Mouse (Mus musculus): ENCODE results near the gene Inhbc.

GRCm38 (mm10) chr10:127341360-127341690, 28.9 kb downstream of the Inhbc start:
- TF ChIP-seq POLR2A (IDR thresholded peaks at IDR 0.05; ENCODE audit: low read depth, low read length): no peak
- TF ChIP-seq CTCF (IDR thresholded peaks at IDR 0.05; ENCODE audit: borderline replicate concordance, insufficient read depth, low read length): no peak

All from embryonic fibroblast, embryonic 13.5 days (primary cell).